Mouse (Mus musculus): ENCODE measurements around the gene Lmbr1l.
A peak's percentile ranks its signal among the peaks of the same experiment; 100 is the strongest.

DNA sequence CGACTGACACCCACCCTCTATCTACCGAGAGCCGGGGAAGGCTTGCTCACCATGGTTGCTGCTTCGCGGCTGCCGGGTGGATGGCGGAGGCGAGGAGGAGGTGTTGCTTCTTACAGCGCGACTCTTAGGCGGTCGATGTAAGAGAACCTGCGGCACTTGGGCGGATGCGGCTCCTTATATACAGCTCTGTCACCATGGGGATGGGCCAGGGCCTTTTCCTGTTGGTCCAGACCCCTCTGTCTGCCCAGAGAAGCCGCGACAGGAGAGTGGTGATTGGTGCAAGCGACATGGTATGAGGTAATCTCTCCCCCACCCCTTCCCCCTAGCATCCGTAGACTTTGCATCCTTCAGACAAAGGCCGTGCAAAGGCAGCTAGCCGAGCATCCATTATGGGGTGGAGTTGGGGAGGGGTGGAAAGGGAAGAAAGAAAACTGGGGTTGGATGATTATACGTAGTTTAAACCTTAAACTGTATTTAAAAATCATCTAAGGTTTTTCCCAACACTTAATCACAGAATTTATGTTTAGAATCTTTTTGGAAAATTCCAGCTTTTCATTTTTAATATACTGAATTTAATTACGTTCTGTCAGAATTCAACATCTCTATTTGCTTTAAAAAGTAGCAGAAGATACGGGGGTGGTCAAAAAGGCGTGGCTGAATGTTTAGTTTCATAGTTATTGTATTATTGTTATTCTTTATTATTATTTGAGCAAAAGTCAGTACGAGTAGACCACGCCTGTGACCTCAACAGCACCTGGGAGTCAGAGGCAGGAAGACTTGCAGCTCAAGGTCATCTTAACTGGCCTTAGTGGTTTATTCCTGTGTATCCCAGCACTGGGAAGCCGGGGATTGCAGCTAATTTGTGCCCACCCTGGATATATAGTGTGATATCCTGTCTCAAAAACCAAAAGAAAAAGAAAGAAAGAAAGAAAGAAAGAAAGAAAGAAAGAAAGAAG lies 35.6 kb upstream of the Lmbr1l start, which contains the start of the genes Gm49450 and Tuba1a:
- TF ChIP-seq CTCF (IDR thresholded peaks at IDR 0.05; ENCODE audit: insufficient read depth, low read length), result no peak
- peak; percentile 99 for TF ChIP-seq POLR2A (IDR thresholded peaks at IDR 0.05; ENCODE audit: borderline replicate concordance, extremely low read depth, low read depth, low read length)

All from lung, adult 2 months (tissue).